Mouse (Mus musculus) lung, adult 2 months (tissue): Measurements from ENCODE around the gene Nptx1.

Experiments used
- CTCF ChIP-seq: fragments of 200-500 bp; IDR thresholded peaks from 2 replicates; pipeline ENCODE4 v1.5.1; 2011; ENCODE audit warnings: mild to moderate bottlenecking, low read length, control low read depth; ENCODE audit not compliant: insufficient read depth
- POLR2A ChIP-seq: fragments of 200-500 bp; IDR thresholded peaks from 2 replicates; pipeline ENCODE4 v1.6.1; 2011; ENCODE audit warnings: low read depth, mild to moderate bottlenecking, control low read depth, low read length, borderline replicate concordance; ENCODE audit errors: extremely low read depth

DNA sequence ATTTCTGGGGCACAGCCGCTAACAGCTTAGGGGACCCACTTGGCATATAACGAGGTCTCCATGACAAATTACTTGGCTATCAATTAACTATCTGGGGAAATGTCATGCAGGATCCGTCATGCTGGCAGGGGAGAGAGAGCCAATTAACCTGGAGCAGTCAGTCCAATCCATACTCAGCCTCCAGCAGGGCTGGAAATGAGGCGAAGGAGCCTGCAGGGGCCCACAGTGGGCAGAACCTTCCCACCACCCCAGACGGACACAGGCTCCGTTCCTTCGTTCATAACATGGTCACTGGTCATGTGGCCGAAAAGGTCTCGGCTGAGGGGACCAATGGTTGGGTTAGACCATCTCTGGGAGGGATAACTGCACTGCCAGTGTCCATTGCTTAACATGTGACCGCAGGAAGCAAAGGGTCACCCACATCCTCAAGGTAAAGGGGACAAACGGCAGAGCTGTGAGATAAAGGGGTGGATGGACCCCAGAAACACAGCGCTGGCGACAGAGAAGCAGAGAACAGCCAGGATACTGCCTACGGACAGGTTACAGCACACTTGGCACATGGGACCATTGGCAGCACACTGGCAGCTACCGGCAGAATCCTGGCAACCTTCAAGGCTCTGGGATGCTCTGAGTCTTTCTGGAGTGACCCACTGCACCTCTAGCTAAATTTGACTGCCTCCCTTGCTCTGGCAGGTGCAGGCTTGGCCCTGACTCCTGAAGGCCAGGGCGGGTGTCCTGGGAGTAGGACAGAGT is 33.3 kb downstream of the Nptx1 start:
- TF ChIP-seq POLR2A: no peak
- no peak for TF ChIP-seq CTCF
